In the genomic region with DNA sequence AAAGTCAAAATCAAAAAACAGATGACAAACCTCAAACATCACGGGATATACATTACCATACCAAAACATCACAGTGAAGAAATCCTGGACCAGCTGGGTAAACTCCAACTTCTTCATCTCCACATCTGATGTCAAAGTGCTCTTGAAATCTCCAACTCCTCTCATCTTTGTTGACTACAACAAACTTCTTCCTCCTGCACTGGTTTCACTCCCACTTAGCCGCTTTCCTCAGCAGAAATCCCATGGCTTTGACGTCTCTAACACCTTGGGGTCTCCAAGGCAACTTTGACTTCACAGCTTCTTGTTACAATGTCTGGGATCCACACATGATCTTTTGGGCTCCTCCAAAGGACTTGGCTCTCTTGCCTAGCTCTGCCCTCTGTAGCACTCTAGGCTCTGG, we compare ENCODE assay signal across 28 mouse cellular contexts.
DNase-seq lines count a peak whose midpoint lies in the region; ATAC-seq and TF ChIP-seq lines count a peak whose summit lies in the region.
"Had no signal": no experiment of that assay in that cellular context is flagged by ENCODE, and none has a peak within 500 bp of the region (broad histone marks: within the 10 kb centered on the region; RNA-seq: fewer than 3 reads in every experiment).

No protein-coding gene starts in this region.

- DNase-seq in heart, adult 11 months, result peak; percentile 54
- DNase-seq in heart, postnatal 36 days, result no peak
- DNase-seq in lung, postnatal 10 days, result no peak
- peak; percentile 85 for DNase-seq in lung, postnatal 0 days (ENCODE audit: low spot score)
- DNase-seq in lung, adult 2 months, result no peak
- DNase-seq: adrenal gland, postnatal 10 days; adrenal gland, postnatal 25 days; B cell, adult 2 months; cerebellum, adult 11 months; cerebellum, adult 18-20 months; cerebellum, adult 8-10 months; cerebellum, adult 9-11 months; cerebellum, postnatal 14 days; cerebellum, postnatal 36 days; embryo, embryonic 11 days had no signal

- no peak overlapping the region for H3K9ac ChIP-seq in lung, embryonic 15.5 days
- no peak overlapping the region for H3K9ac ChIP-seq in lung, postnatal 0 days (replicated peaks; ENCODE audit: low read depth)
- H3K9ac ChIP-seq: embryonic facial prominence, embryonic 13.5 days; embryonic facial prominence, embryonic 15.5 days; forebrain, embryonic 12.5 days had no signal

- no peaks in the 10 kb centered on the region for H3K9me3 ChIP-seq in lung, embryonic 15.5 days
- no peaks in the 10 kb centered on the region for H3K9me3 ChIP-seq in lung, postnatal 0 days (ENCODE audit: low read length)
- H3K9me3 ChIP-seq: embryonic facial prominence, embryonic 13.5 days; embryonic facial prominence, embryonic 15.5 days; forebrain, embryonic 10.5 days; forebrain, embryonic 12.5 days; G1E had no signal

- peak; percentile 41; the same call in 1 of the 2 replicates for TF ChIP-seq EP300 in lung, postnatal 0 days (IDR thresholded peaks at IDR 0.05)

- H3K4me2 ChIP-seq in lung, embryonic 15.5 days, result no peak overlapping the region
- H3K4me2 ChIP-seq in lung, postnatal 0 days (replicated peaks; ENCODE audit: low read depth, low read length), result no peak overlapping the region
- H3K4me2 ChIP-seq: embryonic facial prominence, embryonic 13.5 days; embryonic facial prominence, embryonic 15.5 days; forebrain, embryonic 12.5 days had no signal

- intact Hi-C loops in heart, postnatal 36 days (cut with DNase I), result no loop called here

- peaks cover 58% of the 10 kb centered on the region for H3K4me1 ChIP-seq in lung, embryonic 15.5 days
- peaks cover 19% of the 10 kb centered on the region; the same call in 1 of the 2 replicates for H3K4me1 ChIP-seq in lung, postnatal 0 days (ENCODE audit: insufficient read depth, low read depth, low read length)
- peaks cover 16% of the 10 kb centered on the region for H3K4me1 ChIP-seq in lung, adult 2 months (ENCODE audit: control insufficient read depth, insufficient read depth, low read length)

- peak overlapping the region; percentile 70 for H3K27ac ChIP-seq in lung, embryonic 15.5 days
- no peak overlapping the region for H3K27ac ChIP-seq in lung, postnatal 0 days (ENCODE audit: low read length)
- H3K27ac ChIP-seq: embryonic facial prominence, embryonic 13.5 days; embryonic facial prominence, embryonic 15.5 days; forebrain, embryonic 10.5 days; forebrain, embryonic 12.5 days had no signal

- no peaks in the 10 kb centered on the region for H3K36me3 ChIP-seq in lung, embryonic 15.5 days
- no peaks in the 10 kb centered on the region for H3K36me3 ChIP-seq in lung, postnatal 0 days (ENCODE audit: insufficient read depth, low read length)
- H3K36me3 ChIP-seq: embryonic facial prominence, embryonic 13.5 days; embryonic facial prominence, embryonic 15.5 days; forebrain, embryonic 10.5 days; forebrain, embryonic 12.5 days; G1E had no signal

- WGBS in lung, embryonic 15.5 days, result 36% methylated on average over 3 of the region's 3 CpGs
- WGBS in lung, postnatal 0 days, result 53% methylated on average over 3 of the region's 3 CpGs
- WGBS in lung, adult 2 months, result 72% methylated on average over 3 of the region's 3 CpGs

- no peak for TF ChIP-seq POLR2A in lung, adult 2 months (IDR thresholded peaks at IDR 0.05; ENCODE audit: borderline replicate concordance, extremely low read depth, low read depth, low read length)

- no peak for TF ChIP-seq CTCF in lung, postnatal 0 days (IDR thresholded peaks at IDR 0.05)
- no peak for TF ChIP-seq CTCF in lung, adult 2 months (IDR thresholded peaks at IDR 0.05; ENCODE audit: insufficient read depth, low read length)

- peak; percentile 67; the same call in 1 of the 2 replicates for ATAC-seq in lung, embryonic 15.5 days (ENCODE audit: borderline replicate concordance, extremely low read depth, low FRiP score, low TSS enrichment)
- ATAC-seq in lung, postnatal 0 days, result peak; percentile 52
- ATAC-seq: activated CD4-positive, CD25-positive, alpha-beta regulatory T cell, adult 4 months; CD4-positive, CD25-positive, alpha-beta regulatory T cell, adult 4 months; forebrain, embryonic 14.5 days; forebrain, embryonic 16.5 days; Patski had no signal

- H3K27me3 ChIP-seq in lung, embryonic 15.5 days, result no peaks in the 10 kb centered on the region
- H3K27me3 ChIP-seq in lung, postnatal 0 days (replicated peaks; ENCODE audit: insufficient read depth, low read length), result no peaks in the 10 kb centered on the region
- H3K27me3 ChIP-seq: CH12.LX; embryonic facial prominence, embryonic 13.5 days; embryonic facial prominence, embryonic 15.5 days; forebrain, embryonic 12.5 days; Patski had no signal

- no peak overlapping the region for H3K4me3 ChIP-seq in lung, embryonic 15.5 days
- H3K4me3 ChIP-seq in lung, postnatal 0 days (ENCODE audit: low read depth, low read length), result no peak overlapping the region
- no peak overlapping the region for H3K4me3 ChIP-seq in lung, adult 2 months (replicated peaks; ENCODE audit: extremely low read depth, low read depth, low read length)
- H3K4me3 ChIP-seq: embryonic facial prominence, embryonic 13.5 days; embryonic facial prominence, embryonic 15.5 days; erythroblast, embryonic 14.5 days; forebrain, embryonic 10.5 days; forebrain, embryonic 12.5 days had no signal

Comparison
In these comparisons a context has a peak if more than half of its experiments do, and no peak if none do; other contexts are left out.
1. DNase-seq: peak in heart, adult 11 months (single experiment) and lung, postnatal 0 days (single experiment); none in heart, postnatal 36 days (0 of 2), lung, postnatal 10 days (single experiment) and lung, adult 2 months (single experiment).